In the genomic region with DNA sequence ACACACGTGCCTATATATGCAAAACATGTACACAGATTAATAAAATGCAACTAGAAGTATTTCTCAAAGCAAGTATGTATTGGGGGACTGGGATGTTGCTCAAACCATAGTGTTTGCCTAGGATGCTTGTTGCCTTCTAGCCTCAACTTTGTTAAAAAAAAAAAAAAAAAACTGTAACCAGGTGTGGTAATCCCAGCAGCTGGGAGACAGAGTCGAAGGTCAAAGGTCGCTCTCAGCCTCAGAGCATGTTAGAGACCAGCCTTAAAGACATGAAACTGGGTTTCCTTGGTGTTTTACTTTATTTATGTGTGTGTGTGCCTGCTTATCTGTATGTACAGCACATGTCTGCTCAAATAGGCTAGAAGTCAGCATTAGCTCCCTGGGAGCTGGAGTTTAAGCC, we compare ENCODE assay signal across 22 mouse cellular contexts. TPM values are rescaled to one million over a fixed set of nuclear protein-coding genes. Genes with fewer than 3 reads are reported as not detected.
"Had no signal": no experiment of that assay in that cellular context is flagged by ENCODE, and none has a peak within 500 bp of the region (broad histone marks: within the 10 kb centered on the region; RNA-seq: fewer than 3 reads in every experiment).

No protein-coding gene starts in this region.

- H3K4me1 ChIP-seq: limb, embryonic 10.5 days; limb, embryonic 13.5 days; midbrain, embryonic 12.5 days; midbrain, embryonic 15.5 days; neural tube, embryonic 12.5 days had no signal

- H3K9me3 ChIP-seq: limb, embryonic 10.5 days; limb, embryonic 13.5 days; liver, embryonic 13.5 days; midbrain, embryonic 12.5 days; midbrain, embryonic 15.5 days; neural tube, embryonic 12.5 days; neural tube, embryonic 15.5 days; stomach, embryonic 15.5 days had no signal

- H3K27ac ChIP-seq: limb, embryonic 10.5 days; limb, embryonic 13.5 days; liver, embryonic 13.5 days; macrophage; midbrain, embryonic 12.5 days; midbrain, embryonic 15.5 days; neural tube, embryonic 12.5 days; neural tube, embryonic 15.5 days; stomach, embryonic 15.5 days had no signal

- H3K9ac ChIP-seq: limb, embryonic 13.5 days; liver, embryonic 13.5 days; lung, embryonic 14.5 days; midbrain, embryonic 12.5 days; midbrain, embryonic 15.5 days; neural tube, embryonic 12.5 days; neural tube, embryonic 15.5 days; stomach, embryonic 15.5 days had no signal

- H3K36me3 ChIP-seq: limb, embryonic 10.5 days; limb, embryonic 13.5 days; liver, embryonic 13.5 days; midbrain, embryonic 12.5 days; midbrain, embryonic 15.5 days; neural tube, embryonic 12.5 days; neural tube, embryonic 15.5 days; stomach, embryonic 15.5 days had no signal

- H3K4me3 ChIP-seq: limb, embryonic 10.5 days; limb, embryonic 13.5 days; liver, embryonic 13.5 days; midbrain, embryonic 12.5 days; midbrain, embryonic 15.5 days; neural tube, embryonic 12.5 days; neural tube, embryonic 15.5 days; stomach, embryonic 15.5 days had no signal

- H3K4me2 ChIP-seq: limb, embryonic 13.5 days; liver, embryonic 13.5 days; lung, embryonic 14.5 days; midbrain, embryonic 12.5 days; midbrain, embryonic 15.5 days; neural tube, embryonic 12.5 days; neural tube, embryonic 15.5 days; stomach, embryonic 15.5 days had no signal

- H3K27me3 ChIP-seq: limb, embryonic 13.5 days; liver, embryonic 13.5 days; midbrain, embryonic 12.5 days; midbrain, embryonic 15.5 days; neural tube, embryonic 12.5 days; neural tube, embryonic 15.5 days; stomach, embryonic 15.5 days had no signal

- DNase-seq: kidney, postnatal 4 days; liver; liver, embryonic 13.5 days; lung, embryonic 14.5 days; right cerebral cortex, adult 18-20 months; right cerebral cortex, postnatal 14 days; right cerebral cortex, postnatal 4 days; spleen, adult 18-20 months; thymus, postnatal 36 days had no signal

- ATAC-seq: lung, postnatal 0 days; midbrain, embryonic 15.5 days had no signal

RNA-seq across cellular contexts. Expression of a gene that starts 7.7 kb away (rescaled TPM):
- total RNA-seq: megakaryocyte, adult 5-6 weeks had no signal
- polyA plus RNA-seq: limb, embryonic 10.5 days; liver, embryonic 13.5 days; liver, embryonic 16.5 days; lung, embryonic 14.5 days; macrophage; midbrain, embryonic 12.5 days had no signal

RNA-seq across cellular contexts. Expression of a gene that starts 42.7 kb away (rescaled TPM):
- total RNA-seq: layer of hippocampus, adult 18-20 months; layer of hippocampus, postnatal 14 days had no signal
